Mouse (Mus musculus) lung, postnatal 25 days (tissue): ENCODE measurements around the gene H2afj.

Experiments
- DNase-seq: peaks from one replicate; pipeline ENCODE4 v3.0.0; 2022; ENCODE audit warnings: low spot score

Gene H2afj

DNA sequence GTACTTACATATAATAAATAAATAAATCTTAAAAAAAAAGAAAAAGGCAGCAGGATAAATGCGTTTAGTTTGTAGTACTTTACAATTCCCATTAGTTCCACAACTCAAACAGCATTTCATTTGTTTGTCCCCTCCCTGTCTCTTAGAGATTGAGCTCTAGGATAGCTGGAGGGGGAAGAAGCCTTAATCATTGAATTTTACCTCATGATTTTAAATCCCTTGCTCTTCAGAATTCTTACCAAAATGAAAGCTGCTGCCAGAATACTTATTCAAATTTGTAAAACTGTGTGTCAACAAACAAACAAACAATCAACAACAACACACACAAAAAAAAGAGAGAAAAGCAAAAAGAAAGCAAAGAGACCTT is 2.7 kb upstream of the H2afj start:
- DNase-seq, result no peak

DNA sequence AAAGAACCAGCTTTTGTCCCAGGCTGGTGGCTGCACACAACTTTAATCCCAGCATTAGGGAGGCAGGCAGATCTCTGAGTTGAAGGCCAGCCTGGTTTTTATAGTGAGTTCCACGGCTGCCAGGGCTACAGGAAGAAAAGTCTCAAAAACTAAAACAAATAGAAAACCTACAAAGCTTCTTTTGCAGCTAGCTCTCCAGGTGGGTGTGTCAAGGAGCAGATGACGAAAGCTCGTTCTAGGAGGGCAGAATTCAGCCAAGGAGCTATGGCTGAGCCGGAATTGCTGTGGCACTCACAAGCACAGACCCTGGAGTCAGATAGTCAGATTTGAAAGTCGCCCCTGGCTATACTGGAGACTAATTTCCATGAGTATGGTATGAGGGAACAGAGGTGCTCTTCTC is 1.2 kb upstream of the H2afj start:
- peak; percentile 69 for DNase-seq

DNA sequence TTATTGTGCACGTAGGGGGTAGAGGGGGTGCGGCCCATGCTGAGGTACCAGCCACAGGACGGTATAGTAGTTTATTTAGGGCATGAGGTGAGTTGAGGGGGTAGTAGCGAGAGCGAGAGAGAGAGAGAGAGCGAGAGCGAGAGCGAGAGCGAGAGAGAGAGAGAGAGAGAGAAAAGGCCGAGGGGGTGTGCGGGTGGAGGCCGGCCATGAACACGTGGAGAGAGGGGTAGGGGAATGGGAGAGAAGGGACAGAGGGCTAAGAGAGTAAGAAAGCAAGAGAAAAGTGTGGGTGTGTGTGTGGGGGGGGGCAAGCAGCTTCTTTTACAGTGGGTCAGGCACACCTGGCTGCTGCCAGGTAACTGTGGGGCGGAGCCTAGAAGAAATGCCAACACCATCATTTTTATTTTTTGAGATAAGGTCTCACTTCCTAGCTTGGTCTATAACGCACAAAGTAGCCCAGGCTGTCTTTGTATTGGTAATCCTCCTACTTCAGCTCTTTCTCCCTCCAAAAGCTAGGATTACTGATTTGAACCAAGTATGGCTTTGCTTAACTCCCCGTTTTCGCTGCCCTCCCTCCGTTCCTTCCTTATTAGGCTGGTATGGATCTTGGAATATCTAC is 540 bp upstream of the H2afj start:
- no peak for DNase-seq

DNA sequence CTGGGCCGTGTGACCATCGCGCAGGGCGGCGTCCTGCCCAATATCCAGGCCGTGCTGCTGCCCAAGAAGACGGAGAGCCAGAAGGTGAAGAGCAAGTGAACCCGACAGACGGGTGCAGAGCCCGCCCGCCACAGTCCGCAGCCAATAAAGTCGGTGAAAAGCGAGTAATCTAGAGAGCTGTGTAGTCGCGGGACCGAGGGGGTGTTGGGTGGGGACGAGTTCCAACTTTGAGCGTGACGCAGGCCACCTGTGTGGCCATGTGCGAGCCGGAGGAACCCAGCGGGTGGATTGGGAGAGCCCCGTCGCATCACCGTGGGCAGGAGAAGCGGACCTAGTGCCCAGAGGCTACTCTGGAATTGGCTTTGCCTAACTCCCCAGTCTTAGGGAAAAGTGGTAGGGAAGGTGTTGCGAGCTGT is 595 bp downstream of the H2afj start:
- DNase-seq, result peak; percentile 21

DNA sequence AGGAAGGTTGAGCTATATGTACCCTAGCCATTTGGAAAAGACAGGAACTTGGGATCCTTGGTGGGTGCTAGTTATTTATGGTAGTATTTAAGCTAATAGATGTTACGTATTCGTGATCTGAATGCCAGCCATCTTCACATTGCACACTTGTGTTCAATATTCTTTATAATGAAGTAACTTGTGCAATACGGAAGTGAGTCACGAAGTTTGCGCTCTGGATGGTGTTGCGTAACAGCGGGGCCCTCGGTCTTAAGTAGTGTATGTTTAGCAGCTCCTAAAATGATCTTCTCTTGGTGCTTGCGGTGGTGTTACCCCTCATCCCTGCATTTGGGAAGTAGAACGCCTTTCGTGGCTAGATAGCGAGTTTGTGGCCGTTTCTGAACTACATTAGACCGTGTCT is 1.0 kb downstream of the H2afj start:
- peak; percentile 88 for DNase-seq

DNA sequence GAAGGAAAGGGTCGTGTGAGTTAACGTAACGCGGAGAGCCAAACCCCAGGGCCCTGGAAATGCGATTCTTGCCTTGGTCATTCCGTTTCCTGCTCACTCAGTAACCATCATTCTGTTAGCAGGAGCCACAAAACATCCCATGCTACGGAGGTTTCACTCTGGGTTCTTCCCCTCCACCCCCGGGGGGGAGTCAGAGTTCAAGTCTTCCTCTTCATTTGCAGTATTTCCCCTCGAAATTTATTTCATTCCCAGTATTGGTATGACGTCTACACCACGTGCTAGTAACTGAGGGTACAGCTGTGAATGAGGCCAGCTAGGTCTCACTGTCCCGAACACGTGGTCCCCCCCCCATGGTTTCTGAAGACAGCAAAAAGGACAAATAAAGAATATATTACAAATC is 1.6 kb downstream of the H2afj start:
- DNase-seq, result no peak

DNA sequence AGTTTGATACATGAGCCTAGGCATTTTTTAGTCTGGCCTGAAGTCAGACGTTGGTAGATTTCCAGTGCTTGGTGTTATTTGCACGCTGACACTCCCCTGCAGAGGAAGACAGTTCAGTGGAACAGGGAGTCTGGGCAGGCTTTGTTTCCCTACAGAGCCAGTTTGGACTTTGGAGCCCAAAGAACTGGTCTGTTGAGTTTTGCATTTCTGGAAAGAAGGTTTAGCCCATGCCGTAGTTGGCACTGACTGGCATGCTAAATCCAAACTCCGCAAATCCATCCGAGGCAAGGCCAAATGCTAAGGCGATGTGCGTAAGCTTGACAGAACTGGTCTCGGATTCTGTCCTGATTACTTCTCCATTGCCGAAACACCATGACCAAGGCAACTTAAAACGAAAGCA is 3.2 kb downstream of the H2afj start:
- DNase-seq, result no peak

DNA sequence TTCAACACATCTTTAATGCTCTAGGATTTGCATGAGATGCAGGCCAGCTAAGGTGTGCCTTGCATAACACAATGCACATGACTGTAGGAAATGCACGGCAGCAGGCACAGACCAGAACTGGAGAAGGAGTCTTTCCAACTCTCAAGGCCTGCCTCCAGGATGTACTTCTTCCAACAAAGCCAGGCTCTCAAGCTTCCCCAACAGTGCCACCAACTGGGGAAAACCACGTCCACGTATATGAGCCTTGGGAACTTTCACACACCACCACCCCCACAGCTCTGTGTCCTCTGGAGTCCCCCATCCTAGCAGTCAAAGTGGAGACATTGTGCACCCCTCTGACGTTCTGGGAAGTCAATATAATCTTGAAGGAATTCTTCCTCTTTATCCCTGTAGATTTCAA is 5.1 kb downstream of the H2afj start:
- peak; percentile 45 for DNase-seq

DNA sequence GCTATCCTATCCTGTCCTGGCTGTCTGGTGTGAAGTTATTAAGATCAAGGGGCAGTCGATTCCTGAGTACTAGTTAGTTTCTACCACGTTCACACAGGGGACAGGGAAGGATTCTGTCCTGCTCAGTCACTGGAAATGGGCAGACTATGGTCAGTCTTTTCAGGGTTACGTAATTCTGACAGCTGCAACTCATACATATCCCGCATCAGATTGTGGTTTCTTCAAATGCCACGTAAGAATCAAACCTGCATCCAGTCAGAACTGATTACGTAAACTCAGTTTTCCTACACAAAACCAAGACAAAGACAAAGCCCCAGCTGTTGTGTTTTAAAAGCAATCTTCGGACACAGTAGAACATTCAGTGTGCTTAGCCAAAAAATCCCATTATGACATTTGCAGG is 7.3 kb downstream of the H2afj start:
- no peak for DNase-seq

DNA sequence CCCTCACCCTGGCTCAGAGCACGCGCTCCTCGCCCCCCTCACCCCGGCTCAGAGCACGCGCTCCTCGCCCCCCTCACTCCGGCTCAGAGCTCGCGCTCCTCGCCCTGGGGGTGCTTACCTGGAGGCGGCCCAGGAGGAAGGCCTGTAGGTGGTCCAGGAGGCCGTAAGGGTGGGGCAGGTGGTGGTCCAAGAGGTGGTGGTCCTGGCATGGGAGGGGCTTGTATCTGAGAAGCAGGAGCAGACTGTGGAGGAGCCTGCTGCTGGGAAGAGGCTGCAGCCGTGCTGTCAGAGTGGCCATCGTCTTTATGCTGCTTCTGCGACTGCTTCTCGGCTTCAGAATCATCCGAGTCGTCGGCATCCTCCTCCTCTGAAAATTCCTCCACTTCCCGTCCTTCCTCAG is 8.8 kb downstream of the H2afj start:
- no peak for DNase-seq

DNA sequence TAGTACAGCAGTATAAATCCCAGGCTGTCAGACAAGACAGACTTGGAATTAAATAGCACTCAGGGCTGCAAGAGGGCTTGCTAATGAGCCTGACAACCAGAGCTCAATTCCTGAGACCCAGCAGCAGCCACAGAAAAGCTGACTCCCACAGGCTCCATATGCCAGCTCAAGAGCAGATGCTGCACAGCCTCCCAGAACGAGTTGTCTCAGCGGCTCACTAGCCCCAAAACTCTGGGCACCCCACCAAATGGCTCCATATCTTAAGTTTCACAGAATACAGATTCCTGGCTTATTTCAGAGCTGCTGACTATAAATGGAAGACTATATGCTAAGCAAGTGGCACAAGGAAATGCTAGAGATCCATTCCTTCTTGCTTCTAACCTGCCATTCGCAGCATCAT is 9.5 kb downstream of the H2afj start:
- no peak for DNase-seq

DNA sequence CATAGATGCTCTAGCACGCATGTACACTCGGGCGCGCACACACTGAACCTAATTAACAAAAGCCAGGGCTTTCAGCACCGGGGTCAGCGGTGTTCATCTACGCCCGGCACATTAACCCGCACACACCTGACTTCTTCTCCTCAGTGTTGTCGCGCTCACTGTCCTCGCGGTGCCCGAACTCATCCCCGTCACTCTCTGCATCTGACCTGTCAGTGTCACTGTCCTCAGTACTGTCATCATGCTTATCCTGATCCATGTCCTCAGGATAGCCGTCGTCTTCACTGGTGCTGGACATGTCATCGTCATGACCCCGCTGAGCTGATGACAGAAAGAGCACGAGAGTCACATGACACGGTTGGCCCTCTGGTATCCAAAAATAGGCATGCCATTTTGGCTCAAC is 12.3 kb downstream of the H2afj start:
- DNase-seq, result no peak

DNA sequence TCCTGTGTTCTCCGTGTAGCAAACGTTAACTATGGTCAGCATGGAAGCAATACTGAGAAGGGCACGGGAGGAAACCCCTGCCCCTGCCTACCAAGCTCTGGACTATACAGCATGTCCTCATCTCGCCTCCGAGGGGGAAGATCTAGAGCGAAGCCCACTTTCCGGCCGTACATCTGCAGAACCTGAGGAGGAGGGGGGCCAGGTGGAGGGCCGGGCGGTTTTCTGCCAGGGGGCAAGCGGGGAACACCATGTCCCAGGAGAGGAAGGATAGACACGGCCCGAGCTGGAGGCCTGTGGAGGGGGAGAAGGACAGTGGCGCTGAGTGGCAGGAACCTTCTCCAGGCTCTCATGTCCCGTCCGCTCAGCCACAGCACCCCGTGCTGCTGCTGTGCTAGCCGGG is 13.0 kb downstream of the H2afj start:
- no peak for DNase-seq

DNA sequence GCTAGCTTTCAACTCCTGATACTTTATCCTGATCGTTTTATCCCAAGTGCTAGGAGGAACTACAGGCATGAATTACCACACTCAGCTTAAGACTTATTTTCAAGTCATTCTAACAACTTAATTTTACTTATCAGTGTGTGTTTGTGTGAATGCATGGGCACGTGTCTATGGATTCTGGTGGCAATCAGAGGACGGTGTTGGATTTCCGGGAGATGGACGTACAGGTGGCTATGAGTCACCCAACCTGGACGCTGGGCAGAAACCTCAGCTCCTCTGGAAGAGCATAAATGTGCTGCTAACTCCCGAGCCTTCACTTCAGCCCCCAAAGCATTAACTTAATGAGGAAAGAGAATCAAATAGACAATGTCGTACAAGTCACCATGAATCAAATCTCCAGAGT is 16.9 kb downstream of the H2afj start:
- no peak for DNase-seq

DNA sequence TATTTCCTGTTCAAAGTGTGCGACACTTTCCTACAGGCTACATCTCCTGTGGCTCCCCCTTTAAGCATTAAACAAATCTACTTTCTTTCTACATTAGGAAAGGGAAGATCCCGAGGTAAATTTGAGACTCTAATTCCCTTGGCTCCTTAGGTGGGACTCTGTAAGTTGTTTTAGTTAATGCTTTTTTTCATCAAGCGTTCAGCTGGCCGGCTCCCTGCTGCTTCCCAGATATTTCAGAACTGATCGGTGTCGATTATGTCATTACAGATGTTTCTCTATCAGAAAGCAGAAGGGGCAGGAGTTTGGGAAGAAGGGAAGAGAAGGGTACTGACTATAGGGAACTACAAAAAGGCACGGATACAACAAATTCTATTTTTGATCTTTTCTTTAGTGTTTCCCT is 19.1 kb downstream of the H2afj start:
- DNase-seq, result no peak

DNA sequence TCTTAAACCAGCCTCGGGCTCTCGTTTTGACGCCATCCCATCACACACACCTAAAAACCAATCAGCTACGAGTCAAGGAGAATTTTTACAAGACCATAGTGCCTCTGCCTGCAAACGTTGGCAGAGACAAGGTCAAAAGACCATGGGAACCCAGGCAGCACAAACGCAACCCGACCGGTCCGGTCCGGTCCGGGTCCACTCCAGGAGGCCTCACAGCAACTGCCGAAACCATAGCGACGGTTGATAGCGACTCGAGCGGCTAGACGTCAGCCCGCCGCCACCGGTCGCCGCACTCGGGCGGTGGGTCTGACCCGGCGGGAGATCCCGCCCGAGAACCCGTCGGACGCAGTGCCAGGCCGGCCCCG is 19.5 kb downstream of the H2afj start, which contains the start of gene BC049715:
TSS of gene BC049715 (plus strand) at position 111 of the 365 bp plus-strand sequence.
- no peak for DNase-seq

DNA sequence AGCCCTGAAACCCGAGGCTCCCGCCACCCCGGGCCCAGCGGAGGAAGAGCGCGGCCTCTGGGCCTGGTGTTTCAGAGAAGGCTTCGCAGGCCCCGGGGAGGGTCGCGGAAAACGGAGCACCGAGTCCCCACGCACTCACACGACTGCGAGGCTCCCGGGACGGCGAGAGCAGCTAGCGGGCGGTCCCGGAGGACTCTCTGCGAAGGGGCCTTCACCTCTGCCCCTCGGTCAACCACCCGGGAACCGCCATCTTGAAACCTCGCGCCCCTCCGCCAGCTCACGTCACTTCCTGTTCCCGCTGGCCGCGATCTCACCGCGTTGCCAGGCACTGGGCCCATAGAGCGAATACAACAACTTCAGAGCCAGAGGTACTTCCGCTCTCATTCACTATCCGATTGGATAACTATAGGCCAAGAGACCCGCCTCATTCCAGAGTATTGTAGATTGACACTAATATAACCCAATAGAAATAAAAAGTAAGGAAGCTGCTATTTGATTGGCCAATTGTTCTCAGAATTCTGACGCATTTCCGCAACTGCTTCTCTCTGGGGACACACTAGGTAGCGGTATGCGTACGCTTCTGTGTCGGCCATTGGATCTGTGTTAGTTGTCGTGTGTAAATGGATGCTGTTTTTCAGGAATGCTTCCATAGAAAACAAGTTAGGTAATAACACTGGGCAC is 20.0 kb downstream of the H2afj start, which contains the start of gene Wbp11:
TSS of gene Wbp11 (minus strand) at position 353 of the 681 bp plus-strand sequence.
- DNase-seq, result peak; percentile 98

DNA sequence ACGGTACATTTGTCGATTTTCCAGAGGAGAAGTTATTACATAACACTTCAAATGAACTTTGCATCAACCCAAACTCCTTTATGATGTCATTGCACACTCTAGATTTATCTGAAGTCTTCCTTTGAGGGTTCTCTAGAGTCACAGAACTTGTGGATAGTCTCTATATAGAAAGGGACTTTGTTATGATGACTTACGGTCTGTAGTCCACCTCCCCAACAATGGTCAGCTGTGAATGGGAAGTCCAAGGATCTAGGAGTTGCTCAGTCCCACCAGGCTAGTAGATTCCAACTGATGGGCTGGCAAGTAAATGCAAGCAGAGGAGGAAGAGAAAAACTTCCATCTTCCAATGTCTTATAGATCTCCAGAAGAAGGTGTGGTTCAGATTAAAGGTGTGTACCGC is 20.6 kb downstream of the H2afj start:
- DNase-seq, result no peak

DNA sequence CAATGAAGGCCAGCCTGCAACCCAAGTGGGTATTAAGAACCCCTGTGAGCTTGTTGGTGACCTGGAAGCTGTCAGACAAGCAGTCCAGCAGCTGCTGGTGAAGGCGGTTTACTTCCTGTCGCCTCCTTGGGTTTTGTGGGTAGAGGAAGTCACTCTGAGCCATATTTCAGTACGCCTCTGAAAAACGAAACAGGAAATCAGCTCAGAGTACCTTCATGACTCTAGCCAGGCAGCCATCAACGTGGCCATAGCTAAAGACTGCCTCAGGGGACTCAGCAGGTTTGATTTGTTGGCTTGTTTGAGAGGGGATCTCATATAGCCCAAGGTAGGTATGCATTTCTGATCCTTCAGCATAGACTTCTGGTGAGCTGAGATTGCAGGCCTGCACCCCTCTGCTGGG is 23.7 kb downstream of the H2afj start:
- DNase-seq, result no peak

DNA sequence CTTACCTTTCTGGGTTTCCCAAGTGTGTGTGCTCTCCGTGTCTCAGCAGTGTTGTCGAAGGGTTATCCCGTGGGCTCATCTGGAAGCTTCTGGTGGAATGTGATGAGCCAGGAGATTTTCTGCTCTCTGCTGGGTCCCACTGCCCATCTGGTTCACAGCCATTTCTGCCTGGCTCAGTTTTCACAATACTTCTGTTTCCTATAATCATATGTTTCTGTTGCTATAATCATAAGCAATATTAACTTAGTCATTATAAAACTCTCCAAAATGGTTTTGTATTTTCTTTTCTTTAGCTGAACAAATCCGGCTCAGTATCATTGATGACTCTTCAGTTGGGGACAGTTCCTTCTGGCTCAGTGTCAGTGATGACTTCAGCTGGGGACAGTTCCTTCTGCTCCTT is 27.3 kb downstream of the H2afj start, which contains the start of gene Smco3:
TSS of gene Smco3 (minus strand) at position 101 of the 400 bp plus-strand sequence.
- no peak for DNase-seq

DNA sequence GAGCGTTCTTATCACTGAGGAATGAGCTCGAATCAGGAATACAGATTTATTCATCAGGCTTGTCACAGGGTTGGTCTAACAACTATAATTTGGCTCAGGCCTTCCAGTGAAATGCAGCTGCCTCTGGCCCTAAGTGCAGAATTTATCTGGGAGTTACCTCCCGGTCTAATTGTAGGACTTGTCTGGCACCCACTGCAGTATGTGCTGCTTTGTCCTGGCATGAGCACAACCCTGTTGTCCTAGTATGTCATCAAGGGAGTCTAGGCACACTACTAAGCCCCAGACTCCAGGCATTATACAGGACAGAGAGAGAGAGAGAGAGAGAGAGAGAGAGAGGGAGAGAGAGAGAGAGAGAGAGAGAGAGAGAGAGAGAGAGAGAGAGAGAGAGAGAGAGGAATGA is 29.3 kb downstream of the H2afj start:
- no peak for DNase-seq

DNA sequence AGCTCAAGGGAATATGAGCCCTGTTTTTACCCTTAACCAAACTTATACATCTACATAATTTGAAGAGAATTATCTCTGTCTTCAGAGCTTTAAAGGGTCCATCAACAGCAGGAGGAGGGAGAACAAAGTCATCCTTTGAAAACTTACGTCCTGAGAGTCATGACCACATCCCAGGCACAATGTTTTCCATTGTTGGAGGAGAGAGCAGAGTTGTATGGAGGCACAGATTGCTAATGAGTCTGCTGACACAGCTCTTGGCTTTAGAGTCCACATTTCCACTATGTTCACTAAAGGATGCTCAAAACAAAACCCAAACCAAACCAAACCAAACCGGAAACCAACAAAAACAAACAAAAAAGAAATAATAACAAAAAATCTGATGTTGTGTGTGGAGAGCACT is 36.9 kb downstream of the H2afj start:
- no peak for DNase-seq

DNA sequence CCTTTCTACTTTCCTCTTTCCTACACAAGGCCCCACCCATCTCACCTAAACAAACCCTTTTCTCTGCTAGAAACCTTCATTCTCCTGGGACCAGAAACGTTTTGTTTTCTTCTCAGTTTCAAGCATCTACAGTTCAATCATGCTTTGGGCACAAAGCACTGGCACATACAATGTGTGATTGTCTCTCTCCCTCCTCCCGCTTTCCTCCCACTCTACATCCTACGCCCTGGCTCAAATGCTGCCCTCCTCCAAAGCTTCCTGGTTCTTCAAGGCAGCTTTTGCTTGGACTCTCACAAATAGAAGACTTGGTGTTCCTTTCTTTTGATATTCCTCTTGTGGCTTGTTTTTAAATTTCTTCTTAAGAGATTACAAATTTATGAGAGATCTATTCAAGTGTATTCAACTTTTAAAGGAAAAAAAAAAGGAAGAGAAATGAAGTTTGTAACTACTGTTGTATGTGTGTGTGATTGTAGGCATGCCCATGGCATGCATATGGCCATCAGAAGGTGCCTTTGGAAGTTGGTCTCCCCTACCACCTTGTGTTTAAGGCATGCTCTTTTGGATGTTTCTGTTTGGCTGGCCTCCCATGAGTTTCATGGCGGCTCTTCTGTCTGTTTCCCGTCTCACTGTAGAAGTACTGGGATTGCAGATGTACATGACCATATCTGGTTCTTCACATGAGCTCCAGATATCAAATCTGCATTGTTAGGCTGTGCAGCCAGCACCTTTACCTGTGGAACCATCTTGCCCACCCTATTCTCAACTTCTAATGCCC is 37.8 kb downstream of the H2afj start:
- no peak for DNase-seq
